Mouse (Mus musculus) gastrocnemius, postnatal 10 days (tissue): Measurements from ENCODE around the gene Ccnc. TPM values are rescaled to one million over a fixed set of nuclear protein-coding genes. Genes with fewer than 3 reads are reported as not detected.
"Not testable (repeated sequence)": the region's sequence is repeated elsewhere in the genome, so short reads cannot be mapped to it uniquely, and the experiment has no call there.

Source experiments
- DNase-seq: peaks from one replicate; pipeline ENCODE4 v3.0.0; 2021; ENCODE audit warnings: mixed read lengths
- total RNA-seq, 2 experiments: library from RNA; stranded (reverse); gene quantifications; 2 replicates each; pipeline ENCODE4 v1.2.3; 2021

The Ccnc gene
- total RNA-seq, 2 experiments from 2014 or later: 11.3 to 12.1 TPM

DNA sequence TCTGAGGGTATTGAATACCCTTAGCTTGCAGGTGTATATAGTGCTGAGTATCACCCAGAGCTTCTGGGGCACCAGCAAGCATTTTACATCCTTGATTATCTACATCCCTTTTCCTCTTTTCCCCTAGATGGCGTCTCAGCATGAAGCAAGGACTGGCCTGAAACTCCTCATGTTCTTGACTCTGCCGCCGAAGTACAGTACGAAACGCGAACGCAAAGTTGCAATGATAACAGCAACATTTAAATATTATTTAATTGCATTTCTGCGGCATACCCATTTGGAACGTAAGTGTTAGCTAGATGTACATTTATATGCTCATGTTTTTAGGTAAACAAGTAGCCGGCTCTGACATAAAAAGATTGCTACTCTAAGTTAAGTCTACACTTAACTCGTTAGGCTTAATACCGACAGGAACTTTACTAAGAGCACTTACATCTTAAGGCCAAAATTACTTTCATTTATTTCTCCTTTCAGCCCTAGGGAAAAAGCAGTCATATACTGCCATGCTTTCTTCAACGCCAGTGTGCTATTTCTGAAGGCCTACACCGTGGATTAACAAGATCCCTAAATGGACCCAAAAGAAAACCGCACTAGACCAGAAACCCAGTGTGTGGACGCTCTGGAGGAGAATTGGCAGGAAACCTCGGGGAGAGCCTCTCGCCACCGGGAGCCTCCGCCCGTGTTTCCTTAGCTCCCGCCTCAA lies 438 bp upstream of the Ccnc start:
- no peak for DNase-seq

DNA sequence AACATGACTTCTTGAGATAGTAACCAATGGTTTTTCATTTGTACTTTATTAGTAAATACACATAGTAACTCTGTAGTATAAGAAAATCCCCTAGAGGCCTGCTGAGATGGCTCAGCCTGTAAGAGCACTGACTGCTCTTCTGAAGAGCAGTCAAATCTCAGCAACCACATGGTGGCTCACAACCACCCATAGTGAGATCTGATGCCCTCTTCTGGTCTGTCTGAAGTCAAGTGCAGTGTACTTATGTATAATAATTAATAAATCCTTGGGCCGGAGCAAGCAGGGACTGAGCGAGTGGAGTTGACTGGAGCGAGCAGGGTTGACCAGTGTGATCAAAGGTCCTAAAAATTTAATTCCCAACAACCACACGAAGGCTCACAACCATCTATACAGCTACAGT lies 11.7 kb downstream of the Ccnc start:
- no peak for DNase-seq

DNA sequence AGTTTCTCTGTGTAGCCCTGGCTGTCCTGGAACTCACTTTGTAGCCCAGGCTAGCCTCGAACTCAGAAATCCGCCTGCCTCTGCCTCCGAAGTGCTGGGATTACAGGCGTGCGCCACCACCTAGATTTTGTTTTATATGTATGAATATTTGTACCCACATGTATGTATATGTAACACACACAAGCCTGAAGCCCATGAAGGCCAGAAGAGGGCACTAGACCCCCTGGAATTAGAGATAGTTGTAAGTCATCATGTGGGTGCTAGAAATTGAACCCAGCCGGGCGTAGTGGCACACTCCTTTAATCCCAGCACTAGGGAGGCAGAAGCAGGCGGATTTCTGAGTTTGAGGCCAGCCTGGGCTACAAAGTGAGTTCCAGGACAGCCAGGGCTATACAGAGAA lies 16.6 kb downstream of the Ccnc start:
- not testable (repeated sequence) for DNase-seq

DNA sequence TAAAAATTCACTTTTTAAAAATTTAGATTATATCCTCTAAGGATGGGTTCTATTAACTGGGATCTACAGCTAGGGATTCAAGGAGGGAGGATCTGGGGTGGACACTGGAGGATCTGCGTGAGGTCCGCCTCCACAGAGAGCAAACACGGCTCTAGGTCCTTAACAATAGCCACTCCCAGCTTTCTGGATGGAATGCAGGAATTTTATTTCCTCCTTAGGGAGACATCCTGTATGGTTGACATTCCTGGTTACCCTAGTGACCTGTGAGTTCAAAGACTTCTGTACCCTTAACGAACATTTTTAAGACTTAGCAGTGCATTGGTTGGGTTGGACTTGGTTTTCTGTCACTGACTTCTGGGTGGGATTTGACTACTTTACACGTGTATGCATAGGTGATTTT lies 18.2 kb downstream of the Ccnc start:
- DNase-seq: no peak

DNA sequence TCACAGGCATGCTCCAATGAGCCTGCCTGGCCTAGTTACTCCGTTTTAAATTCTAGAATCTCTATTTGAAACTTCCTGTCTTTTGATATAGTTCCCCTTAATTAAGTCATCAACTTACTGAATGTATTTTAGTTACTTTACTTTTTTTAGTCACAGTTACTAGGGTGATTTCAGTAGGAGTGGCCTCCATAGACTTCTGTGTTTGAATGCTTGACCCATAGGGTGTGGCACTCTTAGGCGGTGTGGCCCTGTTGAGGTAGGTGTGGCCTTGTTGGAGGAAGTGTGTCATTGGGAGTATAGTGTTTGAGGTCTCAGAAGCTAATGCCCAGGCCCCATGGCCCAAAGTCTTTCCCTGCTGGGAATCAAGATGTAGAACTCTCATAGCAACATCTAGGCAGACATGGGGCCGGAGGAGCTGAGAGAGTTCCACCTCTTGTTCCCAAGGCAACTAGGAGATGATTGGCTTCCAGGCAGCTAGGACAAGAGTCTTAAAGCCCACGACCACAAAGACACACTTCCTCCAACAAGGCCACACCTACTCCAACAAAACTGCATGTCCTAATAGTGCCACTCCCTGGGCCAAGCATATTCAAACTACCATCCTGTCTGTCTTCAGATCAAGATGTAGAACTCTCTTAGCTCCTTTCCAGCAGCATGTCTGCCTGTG lies 27.8 kb downstream of the Ccnc start:
- no peak for DNase-seq

DNA sequence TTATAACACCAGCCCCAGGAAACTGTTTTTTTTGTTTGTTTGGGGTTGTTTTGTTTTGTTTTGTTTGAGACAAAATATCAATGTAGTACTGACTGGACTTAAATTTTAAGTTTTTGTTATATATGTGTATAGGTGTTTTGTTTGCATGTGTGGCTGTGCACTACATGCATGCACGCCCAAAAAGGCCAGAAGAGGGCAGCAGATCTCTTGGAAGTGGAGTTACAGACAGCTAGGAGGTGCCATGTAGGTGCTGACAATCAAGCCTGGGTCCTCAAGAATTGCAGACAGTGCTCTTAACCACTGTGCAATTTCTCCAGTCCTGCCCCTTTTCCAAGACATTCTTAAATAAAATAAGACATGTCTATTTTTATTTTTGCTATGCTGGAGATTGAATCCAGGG lies 31.4 kb downstream of the Ccnc start:
- DNase-seq: no peak

DNA sequence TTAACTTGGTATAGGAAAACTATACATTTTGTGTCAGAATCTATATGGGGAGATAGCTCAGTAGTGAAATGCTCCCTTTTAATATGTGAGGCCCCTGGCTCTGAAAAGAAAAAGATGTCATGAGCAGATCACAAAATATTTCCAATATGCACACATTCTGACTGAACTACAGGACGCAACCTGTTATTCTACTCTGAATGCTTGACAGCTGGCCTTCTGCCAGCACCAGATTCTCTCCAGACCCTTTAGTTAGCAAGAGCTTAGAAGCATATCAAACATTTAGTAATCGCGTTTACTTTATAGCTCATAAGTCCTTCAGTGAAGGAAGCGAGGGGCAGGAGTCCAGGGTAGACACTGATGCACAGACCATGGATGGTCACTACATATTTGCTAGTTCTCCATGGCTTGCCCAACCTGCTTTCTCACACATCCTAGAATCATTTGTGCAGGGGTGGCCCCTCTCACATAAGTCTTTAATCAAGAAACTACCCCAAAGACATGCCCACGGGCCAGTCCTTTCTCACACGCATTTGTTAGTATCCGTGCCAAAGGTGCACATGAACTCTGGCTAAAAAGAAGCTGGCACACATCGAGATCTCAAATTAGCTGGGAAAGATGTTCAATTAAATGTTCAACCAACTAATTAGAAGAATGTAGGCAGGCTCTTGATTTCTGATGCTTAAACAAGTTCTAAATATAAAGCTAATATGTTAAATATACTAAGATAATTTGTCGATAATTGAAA lies 34.1 kb downstream of the Ccnc start:
- no peak for DNase-seq

DNA sequence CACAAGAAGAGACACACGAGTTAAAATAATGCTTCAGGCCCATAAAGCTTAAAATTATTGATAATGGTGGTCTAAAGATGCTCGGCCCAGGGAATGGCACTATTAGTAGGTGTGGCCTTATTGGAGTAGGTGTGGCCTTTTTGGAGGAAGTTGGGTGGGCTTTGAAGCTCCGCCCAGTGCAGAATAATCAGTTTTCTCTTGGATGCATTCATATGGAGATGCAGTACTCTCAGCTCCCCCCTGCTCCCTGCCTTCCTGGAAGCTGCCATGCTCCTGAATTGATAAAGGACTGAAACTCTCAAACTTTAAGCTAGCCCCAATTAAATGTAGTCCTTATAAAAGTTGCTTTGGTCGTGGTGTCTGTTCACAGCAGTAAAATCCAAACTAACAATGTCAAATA lies 36.3 kb downstream of the Ccnc start:
- no peak for DNase-seq

DNA sequence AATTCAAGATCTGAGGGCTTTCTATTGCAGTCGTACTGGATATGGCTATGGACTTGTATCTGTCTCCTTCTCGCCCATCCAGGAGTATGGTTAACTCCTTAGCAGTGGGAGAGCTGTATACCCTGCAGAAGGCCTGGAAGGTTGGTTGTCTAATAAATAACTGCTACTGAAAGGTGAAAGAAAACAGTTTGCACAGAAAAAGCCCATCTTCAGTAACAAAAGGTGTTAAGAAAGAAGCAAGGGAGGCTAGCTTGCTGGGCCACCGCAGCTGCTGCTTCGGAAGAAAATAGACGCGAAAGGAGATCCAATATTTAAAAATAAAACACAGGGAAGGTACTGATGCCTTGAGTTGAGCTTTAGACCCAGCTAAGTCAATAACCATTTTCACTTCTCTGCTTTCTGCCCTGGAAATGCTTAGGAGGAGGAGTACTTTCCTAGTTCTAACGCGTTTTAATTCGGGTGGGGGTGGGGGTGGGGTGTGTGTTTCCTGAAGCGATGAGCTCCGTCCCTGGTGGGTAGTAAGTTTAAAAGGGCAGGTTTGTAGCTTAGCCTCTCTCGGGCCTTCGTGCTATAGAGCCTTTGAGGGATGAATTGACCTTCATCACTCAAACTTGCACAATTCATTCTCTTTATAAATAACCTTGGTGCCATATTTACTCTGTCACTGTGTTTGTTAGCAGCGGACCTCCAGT lies 38.8 kb downstream of the Ccnc start:
- no peak for DNase-seq

DNA sequence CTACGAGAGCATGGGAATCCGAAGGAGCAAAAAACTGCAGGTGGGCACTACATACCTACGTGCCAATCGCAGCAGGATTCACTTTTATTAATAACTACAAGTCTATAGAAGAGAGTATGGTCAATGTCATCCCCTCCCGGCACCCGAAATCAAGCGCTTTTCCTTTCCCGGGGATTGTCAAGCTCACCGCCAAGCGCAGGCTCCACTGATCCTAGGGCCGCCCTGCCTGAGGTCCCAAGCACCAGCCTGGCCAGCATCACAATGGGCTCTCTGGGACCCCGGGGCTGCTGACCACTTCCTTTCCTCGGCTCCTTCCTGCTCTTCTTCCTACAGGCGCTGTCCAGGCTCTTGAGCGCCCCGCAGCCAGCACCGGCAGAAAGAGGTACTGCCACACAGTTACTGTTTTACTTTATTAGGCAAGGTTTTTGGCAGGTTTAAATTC lies 39.4 kb downstream of the Ccnc start, which contains the start of the genes Usp45 and Tstd3:
Usp45 (plus strand) TSS at position 294 of the 442 bp plus-strand sequence.
Tstd3 (minus strand) TSS at position 350 of the 442 bp plus-strand sequence.
- peak; percentile 74 for DNase-seq

DNA sequence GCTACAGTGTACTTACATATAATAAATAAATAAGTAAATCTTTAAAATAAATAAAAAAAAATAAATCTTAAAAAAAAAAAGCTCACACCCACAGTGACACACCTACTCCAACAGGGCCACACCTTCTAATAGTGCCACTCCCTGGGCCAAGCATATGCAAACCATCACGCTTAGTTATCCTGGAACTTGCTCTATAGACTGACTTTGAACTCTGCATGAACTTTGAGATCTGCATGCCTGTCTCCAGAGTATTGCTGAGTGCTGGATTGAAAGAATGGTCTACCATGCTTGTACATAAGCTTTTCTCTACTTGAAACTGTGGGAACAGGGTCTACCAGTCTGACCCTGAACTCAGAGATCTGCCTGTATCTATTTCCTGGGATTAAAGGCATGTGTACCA lies 43.6 kb downstream of the Ccnc start:
- DNase-seq: no peak

DNA sequence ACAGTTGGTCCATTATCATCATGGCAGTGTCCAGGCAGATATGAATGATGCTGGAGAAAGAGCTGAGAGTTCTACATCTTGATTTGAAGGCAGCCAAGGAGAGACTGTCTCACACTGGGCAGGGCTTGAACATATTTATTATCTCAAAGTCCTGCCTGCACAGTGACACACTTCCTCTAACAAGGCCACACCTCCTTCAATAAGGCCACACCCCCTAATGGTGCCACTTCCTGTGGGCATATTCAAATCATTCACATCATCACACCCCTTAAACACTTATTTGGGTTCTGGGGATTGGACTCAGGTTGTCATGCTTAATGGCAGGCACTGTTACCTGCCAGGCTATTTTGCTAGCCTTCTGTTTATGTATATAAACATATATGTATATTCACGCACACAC lies 44.8 kb downstream of the Ccnc start:
- DNase-seq: no peak

DNA sequence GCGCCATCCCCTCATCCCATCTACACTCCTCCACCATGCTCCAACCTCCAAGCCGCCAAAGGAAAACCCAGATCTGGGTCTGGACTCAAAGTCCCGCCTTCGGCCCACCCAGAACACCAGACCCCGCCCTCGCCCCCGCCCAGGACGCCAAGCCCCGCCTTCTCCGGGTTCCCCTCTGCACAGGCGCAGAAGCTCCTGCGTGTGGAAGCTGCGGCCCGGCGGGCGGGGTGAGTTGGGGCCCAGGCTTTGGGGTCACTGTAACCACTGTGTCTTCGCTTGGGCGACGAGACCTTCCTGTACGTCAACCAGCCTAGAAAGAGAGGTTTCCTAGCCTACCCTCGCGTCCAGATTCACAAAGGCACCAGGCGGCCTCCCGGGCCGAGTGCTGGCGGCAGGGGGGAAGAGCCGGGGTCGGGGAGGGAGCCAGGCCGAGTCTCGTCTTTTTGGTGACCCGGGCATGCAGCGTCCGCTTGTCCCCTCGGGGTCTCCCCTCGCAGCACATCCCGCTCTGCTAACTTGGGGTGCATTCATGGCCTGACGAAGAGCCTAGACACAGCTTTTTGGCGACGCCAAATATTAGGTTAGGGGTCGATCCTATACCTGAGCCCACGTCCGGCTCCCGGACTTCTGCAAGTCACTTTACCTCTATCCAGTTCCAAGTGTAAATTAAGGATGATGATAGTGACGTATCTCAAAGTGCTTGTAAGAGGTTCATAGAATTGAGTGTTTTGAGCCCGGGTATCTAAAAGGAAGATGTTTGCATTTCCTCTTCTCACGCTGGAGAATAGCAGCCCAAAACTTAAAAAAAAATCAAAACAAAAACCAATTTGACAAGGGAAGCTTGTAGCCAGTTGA lies 48.8 kb downstream of the Ccnc start:
- peak; percentile 96 for DNase-seq

DNA sequence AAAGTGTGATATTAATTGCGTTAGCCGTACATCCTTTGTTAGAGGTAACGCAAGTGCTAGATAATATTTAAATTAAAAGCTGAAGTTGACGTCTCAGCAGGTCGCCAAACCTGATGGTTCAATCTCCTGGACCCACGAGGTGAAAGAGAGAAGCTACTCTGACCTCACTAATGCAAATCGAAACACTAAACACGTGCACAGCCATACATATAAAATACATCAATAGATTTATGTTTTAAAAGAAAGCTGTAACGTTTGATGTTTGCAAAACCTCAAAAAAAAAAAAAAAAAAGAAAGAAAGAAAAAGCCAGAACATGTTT lies 49.4 kb downstream of the Ccnc start:
- no peak for DNase-seq

DNA sequence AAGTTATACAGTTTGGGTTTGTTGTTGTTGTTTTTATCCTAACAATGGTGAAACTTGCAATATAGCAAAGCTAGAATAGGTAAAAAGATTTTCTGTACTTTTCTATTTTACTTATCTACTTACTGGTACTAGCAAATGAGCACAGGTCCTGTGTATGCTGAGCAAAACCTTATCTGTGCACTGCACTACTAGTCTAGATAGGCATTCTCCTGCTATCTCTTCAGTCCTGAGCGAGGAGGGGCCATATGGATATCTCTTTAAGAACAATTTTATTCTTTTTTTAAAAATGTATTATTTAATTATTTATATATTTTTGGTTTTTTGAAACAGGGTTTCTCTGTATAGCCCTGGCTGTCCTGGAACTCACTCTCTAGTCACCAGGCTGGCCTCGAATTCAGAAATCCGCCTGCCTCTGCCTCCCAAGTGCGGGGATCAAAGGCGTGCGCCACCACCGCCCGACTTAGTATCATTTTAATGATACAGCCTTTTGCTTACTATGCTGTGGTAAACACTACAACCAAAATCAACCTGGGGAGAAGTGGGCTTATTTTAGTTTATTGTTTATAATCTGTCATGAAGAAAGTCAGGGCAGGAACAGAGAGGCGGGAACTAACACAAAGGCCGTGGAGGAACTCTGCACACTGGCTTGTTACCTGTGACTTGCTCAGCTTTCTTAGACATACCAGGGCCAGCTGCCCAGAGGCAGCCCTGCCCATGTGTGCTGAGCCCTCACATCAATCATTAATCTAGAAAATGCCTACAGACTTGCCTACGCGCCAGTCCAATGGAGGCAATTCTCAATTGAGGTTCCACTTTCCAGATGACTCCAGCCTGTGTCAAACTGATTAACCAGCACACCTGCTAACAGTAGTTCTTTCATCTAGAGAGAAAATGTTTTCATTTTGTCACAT lies 53.6 kb downstream of the Ccnc start:
- no peak for DNase-seq

DNA sequence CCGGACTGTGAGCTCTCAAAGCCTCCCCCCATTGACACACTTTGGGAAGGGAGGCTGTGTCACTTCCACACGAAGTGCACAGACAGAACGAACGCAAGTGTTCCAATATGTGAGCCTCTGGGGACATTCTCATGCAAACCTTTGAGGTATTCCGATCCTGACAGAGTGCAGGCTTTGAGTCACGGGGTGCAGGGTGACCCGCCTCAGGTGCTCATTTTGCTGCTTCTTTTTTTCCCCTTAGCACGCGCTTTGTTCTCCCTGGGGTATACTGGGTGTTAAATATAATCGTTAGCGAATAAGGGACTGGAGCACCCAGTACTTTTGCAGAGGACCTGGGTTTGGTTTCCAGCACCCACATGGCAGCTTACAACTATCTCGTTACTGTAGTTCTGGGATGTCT lies 58.8 kb downstream of the Ccnc start:
- no peak for DNase-seq

DNA sequence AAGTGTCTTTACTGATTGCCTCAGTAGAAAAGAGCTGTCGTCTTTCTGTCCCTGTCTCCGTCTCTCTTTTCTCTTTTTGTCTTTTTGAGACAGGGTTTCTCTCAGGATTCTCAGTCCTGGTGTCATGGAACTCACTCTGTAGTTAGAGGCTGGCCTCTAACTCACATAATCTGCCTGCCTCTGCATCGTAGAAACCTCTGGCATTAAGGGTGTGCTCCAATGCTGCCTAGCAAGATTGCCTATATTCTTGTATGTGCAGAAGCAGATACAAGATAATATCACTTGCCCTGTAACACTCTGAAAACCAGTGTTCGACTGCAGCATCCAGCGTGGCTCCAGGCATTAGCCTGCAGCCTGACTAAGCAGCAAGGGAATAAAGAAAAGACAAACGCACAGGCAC lies 61.4 kb downstream of the Ccnc start:
- DNase-seq: no peak

DNA sequence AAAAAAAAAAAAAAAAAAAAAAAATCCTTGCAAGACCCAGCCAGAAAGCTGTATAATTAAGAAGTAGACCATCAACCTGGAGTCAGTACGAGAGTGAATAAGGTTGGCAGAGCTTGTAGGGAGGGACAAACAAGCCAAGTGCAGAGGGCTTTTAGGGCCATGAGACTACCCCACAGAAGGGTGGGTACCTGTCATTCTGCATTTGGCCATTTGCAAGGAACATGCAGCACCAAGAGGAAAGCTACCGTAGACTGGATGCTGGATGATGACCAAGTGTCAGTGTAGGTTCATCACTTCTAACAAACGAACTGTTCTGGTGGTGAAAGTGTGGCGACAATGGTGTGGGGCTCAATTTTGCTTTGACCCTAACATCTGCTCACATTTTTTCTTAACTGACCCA lies 62.3 kb downstream of the Ccnc start:
- no peak for DNase-seq

DNA sequence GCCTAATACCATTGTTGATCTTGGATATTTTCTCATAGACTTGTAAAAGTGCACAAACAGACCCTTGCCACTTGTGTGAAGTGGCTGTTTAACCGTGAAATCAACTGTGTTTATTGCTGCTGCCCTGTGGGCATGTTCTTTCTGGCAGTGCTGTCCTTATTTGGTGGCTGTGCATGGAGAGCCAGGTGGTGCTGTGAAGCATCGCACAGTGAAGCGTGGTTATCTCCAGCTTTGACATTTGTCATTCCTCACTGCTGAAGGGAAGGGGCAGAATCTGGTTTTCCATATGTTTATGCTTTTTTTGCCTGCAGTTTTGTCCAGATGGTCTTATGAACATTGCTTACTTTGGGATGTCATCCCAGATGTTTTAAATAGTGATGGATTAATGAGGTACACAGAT lies 66.1 kb downstream of the Ccnc start:
- DNase-seq: no peak

DNA sequence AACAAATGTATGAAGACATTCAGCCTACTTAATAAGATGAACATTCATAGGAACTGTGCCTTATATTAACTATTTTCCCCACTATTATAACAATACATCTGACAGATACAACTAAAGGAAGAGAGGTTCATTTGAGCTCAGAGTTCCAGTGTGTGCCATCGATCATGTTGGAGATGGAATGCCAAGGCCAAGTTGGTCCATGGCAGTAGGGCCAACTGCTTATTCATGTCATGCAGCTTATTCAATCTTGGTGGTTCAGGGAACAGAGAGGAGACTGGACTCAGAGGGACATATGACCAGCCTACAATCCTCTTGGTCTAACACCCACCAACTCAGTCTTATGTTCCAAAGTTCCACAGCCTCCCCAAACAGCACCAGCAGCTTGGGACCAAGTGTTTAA lies 73.5 kb downstream of the Ccnc start:
- no peak for DNase-seq

DNA sequence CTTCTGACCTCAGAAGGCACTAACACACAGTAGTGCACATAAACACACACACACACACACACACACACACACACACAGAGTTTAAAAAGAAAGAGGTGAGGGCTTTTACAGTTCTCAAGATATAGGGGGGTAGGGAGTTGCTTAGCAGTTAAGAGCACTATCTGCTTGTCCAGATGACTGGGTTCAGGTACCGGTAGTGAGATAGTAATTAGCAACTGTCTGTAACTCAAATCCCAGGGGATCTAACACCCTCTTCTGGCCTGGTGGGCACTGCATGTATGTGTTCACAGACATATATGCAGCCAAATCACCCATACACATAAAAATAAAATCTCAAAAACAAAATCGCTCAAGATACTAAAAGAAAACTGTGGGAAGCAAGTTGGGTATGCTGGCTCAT lies 74.1 kb downstream of the Ccnc start:
- DNase-seq: no peak
